Mouse (Mus musculus): ENCODE data around the gene Cacng7. TPM values are rescaled to one million over a fixed set of nuclear protein-coding genes. Genes with fewer than 3 reads are reported as not detected.
A peak's percentile ranks its signal among the peaks of the same experiment; 100 is the strongest.

Cacng7 gene
- total and polyA plus RNA-seq, 3 experiments = 0.04 to 0.11 TPM; not detected in 1

DNA sequence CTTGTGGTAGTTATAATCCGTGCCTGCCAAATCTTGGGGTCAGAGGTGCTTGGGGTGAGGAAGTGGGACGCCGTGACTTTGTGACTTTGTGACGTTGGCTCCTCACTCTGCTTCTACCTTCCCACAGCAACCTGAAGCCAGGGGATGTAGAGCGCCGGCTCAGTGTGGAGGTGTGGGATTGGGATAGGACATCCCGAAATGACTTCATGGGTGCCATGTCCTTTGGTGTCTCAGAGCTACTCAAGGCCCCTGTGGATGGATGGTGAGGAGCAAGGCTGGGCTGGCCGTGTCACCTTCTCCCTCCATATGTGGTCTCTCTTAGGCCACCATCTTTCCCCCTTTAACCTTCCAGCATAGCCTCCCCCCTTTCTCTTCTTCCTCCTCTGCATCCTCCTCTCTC lies 19.2 kb upstream of the Cacng7 start:
- Histone ChIP-seq H3K4me3 (ENCODE audit: control insufficient read depth in 1 of 2, insufficient read depth in 1 of 2, low read depth in 2 of 2, low read length in 2 of 2) (no peak overlapping the region), H3K36me3 (ENCODE audit: control insufficient read depth in 1 of 2, insufficient read depth in 2 of 2, low read length in 2 of 2) (no peaks in the 10 kb centered on the region), H3K9ac (ENCODE audit: control insufficient read depth, low read depth, low read length, poor library complexity, severe bottlenecking) (no peak overlapping the region), H3K27ac (ENCODE audit: control insufficient read depth, low read depth, low read length) (no peak overlapping the region), H3K79me2 (ENCODE audit: control insufficient read depth, insufficient read depth, low read length, poor library complexity) (no peaks in the 10 kb centered on the region), H3K4me1 (ENCODE audit: control insufficient read depth in 1 of 2, insufficient read depth in 2 of 2, low read length in 2 of 2) (no peaks in the 10 kb centered on the region), H3K27me3 (ENCODE audit: control insufficient read depth in 1 of 2, insufficient read depth in 2 of 2, low read length in 2 of 2) (peaks cover 0 to 2% of the 10 kb centered on the region in 2 experiments; a peak in 1 of 4 replicates), H3K9me3 (replicated peaks; ENCODE audit: insufficient read depth, low read length) (no peaks in the 10 kb centered on the region)
- TF ChIP-seq MAZ (IDR thresholded peaks at IDR 0.05; ENCODE audit: low read depth, low read length) = no peak
- TF ChIP-seq USF2 (IDR thresholded peaks at IDR 0.05; ENCODE audit: borderline replicate concordance in 1 of 2, insufficient read depth in 1 of 2, low read depth in 1 of 2, low read length in 2 of 2) = no peak
- TF ChIP-seq SMC3 (IDR thresholded peaks at IDR 0.05; ENCODE audit: low read depth, low read length) = no peak
- TF ChIP-seq TBP (IDR thresholded peaks at IDR 0.05; ENCODE audit: low read depth, low read length) = no peak
- no peak for TF ChIP-seq NELFE (IDR thresholded peaks at IDR 0.05; ENCODE audit: low read depth, low read length)
- TF ChIP-seq EP300 (IDR thresholded peaks at IDR 0.05; ENCODE audit: low read depth in 1 of 2, low read length in 2 of 2) = no peak
- no peak for TF ChIP-seq GATA1 (IDR thresholded peaks at IDR 0.05; ENCODE audit: low read depth, low read length)
- no peak for TF ChIP-seq HCFC1 (IDR thresholded peaks at IDR 0.05; ENCODE audit: low read depth, low read length)
- no peak for TF ChIP-seq RCOR1 (IDR thresholded peaks at IDR 0.05; ENCODE audit: low read depth, low read length)
- TF ChIP-seq POLR2A (IDR thresholded peaks at IDR 0.05; ENCODE audit: control insufficient read depth in 1 of 2, insufficient read depth in 1 of 2, low read depth in 1 of 2, low read length in 2 of 2, poor library complexity in 1 of 2) = no peak
- TF ChIP-seq GABPA (IDR thresholded peaks at IDR 0.05; ENCODE audit: low read depth, low read length) = no peak
- no peak for TF ChIP-seq MAX (IDR thresholded peaks at IDR 0.05; ENCODE audit: low read length)
- DNase-seq (ENCODE audit: low read depth, low spot score) = no peak

GRCm38 (mm10) chr7:3314121-3314520 lies 18.6 kb upstream of the Cacng7 start:
- no peak overlapping the region for H3K4me3 ChIP-seq (ENCODE audit: control insufficient read depth in 1 of 2, insufficient read depth in 1 of 2, low read depth in 2 of 2, low read length in 2 of 2)
- TF ChIP-seq ETS1 (IDR thresholded peaks at IDR 0.05; ENCODE audit: low read depth, low read length) = no peak
- TF ChIP-seq MEF2A (IDR thresholded peaks at IDR 0.05; ENCODE audit: extremely low read depth, insufficient replicate concordance, low read depth, low read length, poor library complexity, severe bottlenecking) = no peak
- no peak for TF ChIP-seq NRF1 (IDR thresholded peaks at IDR 0.05; ENCODE audit: insufficient read depth, low read depth, low read length, poor library complexity, severe bottlenecking)
- no peak for TF ChIP-seq POLR2AphosphoS2 (IDR thresholded peaks at IDR 0.05; ENCODE audit: low read length)
- no peak for TF ChIP-seq JUND (IDR thresholded peaks at IDR 0.05; ENCODE audit: low read depth, low read length)
- TF ChIP-seq HCFC1 (IDR thresholded peaks at IDR 0.05; ENCODE audit: low read depth, low read length) = peak; percentile 74
- no peak for TF ChIP-seq RCOR1 (IDR thresholded peaks at IDR 0.05; ENCODE audit: low read depth, low read length)
- TF ChIP-seq CHD2 (IDR thresholded peaks at IDR 0.05; ENCODE audit: low read length) = no peak
- peaks cover 0 to 2% of the 10 kb centered on the region in 2 experiments; a peak in 1 of 4 replicates for H3K27me3 ChIP-seq (ENCODE audit: control insufficient read depth in 1 of 2, insufficient read depth in 2 of 2, low read length in 2 of 2)
- H3K9ac ChIP-seq (ENCODE audit: control insufficient read depth, low read depth, low read length, poor library complexity, severe bottlenecking) = no peak overlapping the region
- no peaks in the 10 kb centered on the region for H3K9me3 ChIP-seq (replicated peaks; ENCODE audit: insufficient read depth, low read length)
- no peaks in the 10 kb centered on the region for H3K79me2 ChIP-seq (ENCODE audit: control insufficient read depth, insufficient read depth, low read length, poor library complexity)
- no peak for DNase-seq (ENCODE audit: low read depth, low spot score)
- H3K27ac ChIP-seq (ENCODE audit: control insufficient read depth, low read depth, low read length) = no peak overlapping the region
- H3K36me3 ChIP-seq (ENCODE audit: control insufficient read depth in 1 of 2, insufficient read depth in 2 of 2, low read length in 2 of 2) = no peaks in the 10 kb centered on the region
- H3K4me1 ChIP-seq (ENCODE audit: control insufficient read depth in 1 of 2, insufficient read depth in 2 of 2, low read length in 2 of 2) = no peaks in the 10 kb centered on the region

Measured in MEL (cell line).